Mouse (Mus musculus) heart, embryonic 10.5 days (tissue): ENCODE data around the gene Phactr2. TPM values are rescaled to one million over a fixed set of nuclear protein-coding genes. Genes with fewer than 3 reads are reported as not detected.
A peak's percentile ranks its signal among the peaks of the same experiment; 100 is the strongest.

ENCODE experiments used
- DNase-seq: peaks from one replicate; pipeline ENCODE4 v3.0.0-alpha.2; 2017; ENCODE audit warnings: low spot score
- H3K27ac ChIP-seq: fragments of 300-500 bp; sonication (generic); 2 replicates; pipeline ENCODE4 v1.5.1; 2016; ENCODE audit warnings: mild to moderate bottlenecking
- H3K27me3 ChIP-seq: fragments of 300-500 bp; sonication (generic); 2 replicates; pipeline ENCODE4 v1.6.1; 2016; ENCODE audit warnings: mild to moderate bottlenecking; ENCODE audit not compliant: poor library complexity, insufficient read depth, severe bottlenecking
- H3K36me3 ChIP-seq: fragments of 300-500 bp; sonication (generic); 2 replicates; pipeline ENCODE4 v1.6.1; 2016; ENCODE audit warnings: mild to moderate bottlenecking, moderate library complexity
- H3K4me1 ChIP-seq: fragments of 300-500 bp; sonication (generic); 2 replicates; pipeline ENCODE4 v1.6.1; 2016; ENCODE audit warnings: mild to moderate bottlenecking
- H3K4me3 ChIP-seq: fragments of 300-500 bp; sonication (generic); 2 replicates; pipeline ENCODE4 v1.5.1; 2016; ENCODE audit warnings: mild to moderate bottlenecking, moderate library complexity
- H3K9me3 ChIP-seq: fragments of 300-500 bp; sonication (generic); 2 replicates; pipeline ENCODE4 v1.6.1; 2016; ENCODE audit warnings: mild to moderate bottlenecking, moderate library complexity
- WGBS: fragments of 180-500 bp; shearing (Covaris S2); methylation state at CpG from one replicate; pipeline ENCODE4 v1.1.7; 2016; 5-methylcytosine and 5-hydroxymethylcytosine counted together
- polyA plus RNA-seq: library from polyadenylated mRNA; unstranded; fragments of >200 nt; fragmentation: Nextera tagmentation; extraction: Ambion mirVana; gene quantifications from 2 replicates; pipeline ENCODE4 v1.2.1, GENCODE M21; 2016

Gene Phactr2
- polyA plus RNA-seq, 1 experiment from 2014 or later, result 53.3 TPM

DNA sequence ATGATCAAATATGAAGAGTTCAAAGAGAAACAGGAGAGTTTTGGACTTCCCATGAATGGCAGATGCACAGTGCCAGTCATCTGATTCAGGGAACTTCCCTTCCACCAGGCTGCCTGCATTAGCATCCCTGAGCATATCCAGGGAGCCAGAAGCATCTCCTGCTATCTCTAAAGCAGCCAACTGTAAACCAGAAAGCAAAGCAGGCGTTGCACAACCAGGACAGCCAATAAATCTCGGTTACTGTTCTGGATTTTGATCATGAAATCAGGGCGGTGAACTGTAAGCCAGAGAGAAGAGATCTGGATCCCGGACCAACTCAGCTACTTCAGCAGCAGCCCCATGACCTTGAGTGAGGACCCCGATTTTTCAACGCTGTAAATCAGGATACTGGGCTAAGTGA is 173.6 kb downstream of the Phactr2 start:
- WGBS, result 79% methylated on average over 6 of the region's 6 CpGs
- Histone ChIP-seq H3K36me3 (peaks cover 3% of the 10 kb centered on the region; the same call in 1 of the 2 replicates), H3K27ac (peak overlapping the region; percentile 47; the same call in 1 of the 2 replicates)

GRCm38 (mm10) chr10:13300196-13300595 is 174.0 kb downstream of the Phactr2 start:
- no peak for DNase-seq
- H3K4me1 ChIP-seq, result peaks cover 18% of the 10 kb centered on the region
- H3K9me3 ChIP-seq, result no peaks in the 10 kb centered on the region
- no peak overlapping the region for H3K27ac ChIP-seq
- H3K4me3 ChIP-seq, result no peak overlapping the region
- H3K36me3 ChIP-seq, result peaks cover 3% of the 10 kb centered on the region; the same call in 1 of the 2 replicates
- H3K27me3 ChIP-seq, result no peaks in the 10 kb centered on the region
- 89% methylated on average over 6 of the region's 6 CpGs for WGBS

More for the DNA sequence above, 173.6 kb downstream of the Phactr2 start:
- Histone ChIP-seq H3K27me3 (no peaks in the 10 kb centered on the region), H3K4me3 (no peak overlapping the region), H3K9me3 (no peaks in the 10 kb centered on the region), H3K4me1 (peaks cover 16% of the 10 kb centered on the region)
- no peak for DNase-seq

DNA sequence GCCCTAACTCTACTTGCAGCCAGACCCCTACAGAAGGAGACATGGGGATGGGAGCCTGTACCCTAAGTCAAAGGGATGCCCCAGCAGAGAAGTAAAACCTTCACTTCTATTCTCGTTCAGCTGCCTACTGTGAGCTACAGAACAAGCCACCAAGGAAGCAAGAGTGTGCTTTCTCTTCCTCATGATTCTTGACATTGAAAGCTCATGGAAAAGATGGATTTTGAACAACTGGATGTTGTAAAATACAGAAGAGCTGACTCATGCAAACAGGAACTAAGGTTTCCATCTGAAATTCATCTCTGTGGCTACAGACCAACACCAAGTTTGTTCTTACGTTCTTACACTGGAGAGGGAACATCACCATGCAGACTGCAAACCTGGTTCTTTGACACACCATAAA is 179.3 kb downstream of the Phactr2 start:
- no peak for DNase-seq
- no peak overlapping the region for H3K27ac ChIP-seq
- H3K9me3 ChIP-seq, result no peaks in the 10 kb centered on the region
- 0 out of 2 replicates have a peak, but pooled peaks cover 6% of the 10 kb centered on the region for H3K4me1 ChIP-seq
- 86% methylated on average over 2 of the region's 2 CpGs for WGBS
- peaks cover 15% of the 10 kb centered on the region; the same call in 1 of the 2 replicates for H3K36me3 ChIP-seq
- no peak overlapping the region for H3K4me3 ChIP-seq
- no peaks in the 10 kb centered on the region for H3K27me3 ChIP-seq

- H3K36me3 ChIP-seq, result peaks cover 36% of the 10 kb centered on the region
- H3K27ac ChIP-seq, result no peak overlapping the region
- H3K27me3 ChIP-seq, result no peaks in the 10 kb centered on the region
- 77% methylated on average over 2 of the region's 2 CpGs for WGBS
- H3K9me3 ChIP-seq, result no peaks in the 10 kb centered on the region
- DNase-seq, result no peak
- no peak overlapping the region for H3K4me3 ChIP-seq
- H3K4me1 ChIP-seq, result peaks cover 16% of the 10 kb centered on the region; the same call in 1 of the 2 replicates
These were observed 182.2 kb downstream of the Phactr2 start for GRCm38 (mm10) chr10:13292026-13292425.

- WGBS, result 81% methylated on average over 8 of the region's 8 CpGs
- Histone ChIP-seq H3K27ac (no peak overlapping the region), H3K4me1 (peaks cover 19% of the 10 kb centered on the region; the same call in 1 of the 2 replicates), H3K27me3 (no peaks in the 10 kb centered on the region), H3K9me3 (no peaks in the 10 kb centered on the region), H3K4me3 (no peak overlapping the region), H3K36me3 (peaks cover 46% of the 10 kb centered on the region)
- DNase-seq, result no peak
These were observed 184.8 kb downstream of the Phactr2 start for GRCm38 (mm10) chr10:13289252-13289961.

- Histone ChIP-seq H3K4me1 (peaks cover 26% of the 10 kb centered on the region), H3K27me3 (no peaks in the 10 kb centered on the region), H3K27ac (no peak overlapping the region), H3K36me3 (peaks cover 46% of the 10 kb centered on the region), H3K4me3 (no peak overlapping the region), H3K9me3 (no peaks in the 10 kb centered on the region)
- WGBS, result 80% methylated on average over 5 of the region's 5 CpGs
- no peak for DNase-seq
These were observed 185.9 kb downstream of the Phactr2 start for GRCm38 (mm10) chr10:13288296-13288695.

GRCm38 (mm10) chr10:13283441-13283840 is 190.8 kb downstream of the Phactr2 start:
- WGBS, result 29% methylated on average over 4 of the region's 4 CpGs
- H3K27ac ChIP-seq, result peak overlapping the region; percentile 70; the same call in 1 of the 2 replicates

DNA sequence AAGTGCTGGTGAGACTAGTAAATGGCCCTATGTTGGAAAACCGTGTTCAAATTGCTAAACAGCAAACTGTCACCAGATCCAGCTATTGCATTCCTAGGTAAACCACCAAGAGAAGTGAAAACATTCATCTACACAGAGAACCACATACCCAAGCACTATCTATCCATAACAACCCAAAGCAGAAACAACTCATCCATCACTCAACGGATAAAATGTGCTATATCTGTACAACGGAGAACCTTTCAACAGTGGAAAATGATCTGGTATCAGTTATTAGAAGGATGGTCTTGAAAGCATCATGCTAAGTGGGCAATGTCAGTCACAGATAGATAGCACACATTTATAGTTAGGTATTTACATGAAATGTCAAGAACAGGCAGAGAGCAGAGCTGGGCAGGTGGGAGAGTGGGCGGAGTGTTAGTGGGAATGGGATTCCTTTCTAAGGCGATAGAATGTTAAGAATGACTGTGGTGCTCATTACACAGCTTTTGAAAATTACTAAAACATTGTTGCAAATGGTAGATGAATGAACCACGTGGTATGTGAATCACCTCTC is 193.8 kb downstream of the Phactr2 start:
- H3K27me3 ChIP-seq, result no peaks in the 10 kb centered on the region
- peaks cover 44% of the 10 kb centered on the region for H3K4me1 ChIP-seq
- no peak overlapping the region for H3K4me3 ChIP-seq
- peaks cover 27% of the 10 kb centered on the region for H3K36me3 ChIP-seq
- peak overlapping the region; percentile 69 for H3K27ac ChIP-seq
- DNase-seq, result no peak
- no peaks in the 10 kb centered on the region for H3K9me3 ChIP-seq
- WGBS, result 35% methylated on average over 6 of the region's 6 CpGs

More at GRCm38 (mm10) chr10:13283441-13283840, 190.8 kb downstream of the Phactr2 start:
- peaks cover 41% of the 10 kb centered on the region for H3K36me3 ChIP-seq
- H3K4me1 ChIP-seq, result peaks cover 35% of the 10 kb centered on the region
- H3K27me3 ChIP-seq, result no peaks in the 10 kb centered on the region
- no peak overlapping the region for H3K4me3 ChIP-seq
- DNase-seq, result no peak
- no peaks in the 10 kb centered on the region for H3K9me3 ChIP-seq

DNA sequence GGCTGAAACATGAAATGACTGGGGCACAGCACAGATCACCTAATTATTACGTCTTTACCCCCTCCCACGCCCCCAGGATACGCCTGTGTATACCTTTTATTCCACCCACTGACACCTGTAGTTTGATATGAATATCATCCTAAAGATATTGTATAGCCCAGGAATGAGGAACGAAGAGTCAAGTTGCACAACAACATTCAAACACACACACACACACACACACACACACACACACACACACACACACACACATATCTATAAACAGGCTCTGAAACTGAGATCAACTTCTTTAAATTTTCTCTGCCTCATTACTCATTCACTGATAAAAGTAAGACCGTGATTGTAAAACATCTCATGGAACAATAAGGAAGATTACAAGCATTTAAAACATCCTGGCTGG is 197.9 kb downstream of the Phactr2 start:
- H3K4me1 ChIP-seq, result peaks cover 41% of the 10 kb centered on the region
- peaks cover 23% of the 10 kb centered on the region for H3K36me3 ChIP-seq
- no peaks in the 10 kb centered on the region for H3K27me3 ChIP-seq
- no peak overlapping the region for H3K4me3 ChIP-seq
- H3K9me3 ChIP-seq, result no peaks in the 10 kb centered on the region
- no peak for DNase-seq
- 0 out of 2 replicates have a peak overlapping the region, but pooled peaks have one; percentile 23 for H3K27ac ChIP-seq
- WGBS, result 77% methylated on average over 5 of the region's 5 CpGs

- 45% methylated on average over 6 of the region's 6 CpGs for WGBS
- Histone ChIP-seq H3K27ac (peak overlapping the region; percentile 67; the same call in 1 of the 2 replicates), H3K4me1 (peaks cover 30% of the 10 kb centered on the region), H3K9me3 (no peaks in the 10 kb centered on the region), H3K36me3 (peaks cover 28% of the 10 kb centered on the region), H3K4me3 (no peak overlapping the region), H3K27me3 (no peaks in the 10 kb centered on the region)
- no peak for DNase-seq
These were observed 199.1 kb downstream of the Phactr2 start for GRCm38 (mm10) chr10:13275152-13275551.

- Histone ChIP-seq H3K9me3 (no peaks in the 10 kb centered on the region), H3K4me3 (no peak overlapping the region), H3K4me1 (peaks cover 26% of the 10 kb centered on the region), H3K27ac (peak overlapping the region; percentile 67; the same call in 1 of the 2 replicates), H3K27me3 (no peaks in the 10 kb centered on the region), H3K36me3 (peaks cover 27% of the 10 kb centered on the region)
- WGBS, result 16% methylated on average over 4 of the region's 4 CpGs
- peak; percentile 79 for DNase-seq
These were observed 199.5 kb downstream of the Phactr2 start for GRCm38 (mm10) chr10:13274699-13275098.

GRCm38 (mm10) chr10:13273756-13274155 is 200.5 kb downstream of the Phactr2 start:
- no peaks in the 10 kb centered on the region for H3K27me3 ChIP-seq
- WGBS, result 76% methylated on average over 1 of the region's 1 CpGs
- no peak overlapping the region for H3K4me3 ChIP-seq
- H3K36me3 ChIP-seq, result peaks cover 20% of the 10 kb centered on the region
- no peaks in the 10 kb centered on the region for H3K9me3 ChIP-seq
- no peak for DNase-seq
- H3K4me1 ChIP-seq, result peaks cover 26% of the 10 kb centered on the region
- H3K27ac ChIP-seq, result peak overlapping the region; percentile 45; the same call in 1 of the 2 replicates

DNA sequence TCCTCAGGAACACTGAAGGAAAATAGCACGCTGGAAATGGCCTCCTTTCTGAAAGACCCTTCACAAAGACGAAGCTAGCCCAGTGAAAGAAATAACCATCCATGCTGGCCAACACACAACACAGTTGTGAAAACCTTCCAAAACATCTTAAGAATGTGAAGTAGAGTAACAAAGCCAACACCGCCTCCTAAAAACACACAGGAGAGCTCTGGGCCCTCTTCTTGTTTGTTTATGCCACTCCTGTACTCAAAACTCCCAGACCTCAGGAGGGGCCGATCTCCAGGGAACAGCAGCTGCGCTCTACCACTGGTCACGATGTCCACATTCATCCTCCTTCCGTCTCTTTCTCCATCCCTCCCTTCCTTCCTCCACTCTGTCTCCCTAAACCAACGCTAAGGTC is 202.5 kb downstream of the Phactr2 start:
- no peak overlapping the region for H3K27ac ChIP-seq
- no peak for DNase-seq
- H3K4me3 ChIP-seq, result no peak overlapping the region
- WGBS, result 88% methylated on average over 8 of the region's 8 CpGs
- peaks cover 17% of the 10 kb centered on the region; the same call in 1 of the 2 replicates for H3K36me3 ChIP-seq
- H3K9me3 ChIP-seq, result no peaks in the 10 kb centered on the region
- H3K27me3 ChIP-seq, result no peaks in the 10 kb centered on the region
- H3K4me1 ChIP-seq, result peaks cover 15% of the 10 kb centered on the region
